Mouse (Mus musculus) spleen, postnatal 14 days (tissue): ENCODE data around the gene Lrrc47.

Experiments
- DNase-seq, 2 experiments: peaks; one replicate each; pipeline ENCODE4 v3.0.0; 2021 to 2022; ENCODE audit warnings: low spot score in 2 of 2

Gene Lrrc47

GRCm38 (mm10) chr4:154011646-154012089 is at the start of gene Lrrc47:
Lrrc47 (plus strand) TSS chr4:154011731.
- DNase-seq = peak; percentile 62 to 71

DNA sequence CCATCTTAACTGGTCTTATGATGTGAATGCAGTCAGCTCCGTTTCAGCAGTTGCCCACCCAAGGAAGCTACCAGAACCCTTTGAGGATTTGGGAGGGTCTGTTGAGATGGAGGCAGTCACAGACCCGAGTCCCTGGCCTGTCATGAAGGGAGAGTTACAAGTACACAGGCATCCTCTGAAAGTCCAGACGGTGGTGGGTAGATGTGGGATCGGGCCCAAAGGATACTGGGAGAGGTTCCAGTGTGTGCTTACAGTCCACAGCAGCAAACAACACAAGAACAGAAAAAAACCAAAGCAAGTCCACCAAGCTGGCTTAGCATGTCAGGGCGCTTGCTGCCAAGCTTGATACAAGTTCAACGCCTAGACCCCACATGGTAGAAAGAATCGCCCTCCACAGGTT is 48.9 kb upstream of the Lrrc47 start:
- DNase-seq = no peak

DNA sequence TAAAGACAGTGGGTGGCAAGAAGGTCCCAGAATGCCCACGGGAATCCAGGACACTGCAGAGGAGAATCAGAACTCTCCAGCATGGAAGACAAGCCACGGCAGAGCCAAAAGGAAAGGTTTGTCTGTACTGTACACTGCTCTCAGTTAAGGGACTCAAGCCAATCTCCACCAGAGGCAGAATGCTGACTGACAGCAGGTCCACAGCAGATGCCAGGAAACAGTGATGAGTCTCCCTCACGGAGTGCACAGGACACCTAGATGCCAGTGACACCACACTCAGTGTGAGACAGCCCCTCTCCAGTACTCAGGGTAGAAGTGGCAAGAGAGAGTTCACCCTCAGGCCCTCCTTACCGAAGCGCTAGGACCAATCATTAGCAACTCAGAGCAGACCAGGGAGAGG is 44.9 kb upstream of the Lrrc47 start:
- no peak for DNase-seq

- no peak for DNase-seq
Measured at GRCm38 (mm10) chr4:153967556-153967955, 44.0 kb upstream of the Lrrc47 start.

GRCm38 (mm10) chr4:153968063-153968462 is 43.5 kb upstream of the Lrrc47 start:
- DNase-seq = no peak

DNA sequence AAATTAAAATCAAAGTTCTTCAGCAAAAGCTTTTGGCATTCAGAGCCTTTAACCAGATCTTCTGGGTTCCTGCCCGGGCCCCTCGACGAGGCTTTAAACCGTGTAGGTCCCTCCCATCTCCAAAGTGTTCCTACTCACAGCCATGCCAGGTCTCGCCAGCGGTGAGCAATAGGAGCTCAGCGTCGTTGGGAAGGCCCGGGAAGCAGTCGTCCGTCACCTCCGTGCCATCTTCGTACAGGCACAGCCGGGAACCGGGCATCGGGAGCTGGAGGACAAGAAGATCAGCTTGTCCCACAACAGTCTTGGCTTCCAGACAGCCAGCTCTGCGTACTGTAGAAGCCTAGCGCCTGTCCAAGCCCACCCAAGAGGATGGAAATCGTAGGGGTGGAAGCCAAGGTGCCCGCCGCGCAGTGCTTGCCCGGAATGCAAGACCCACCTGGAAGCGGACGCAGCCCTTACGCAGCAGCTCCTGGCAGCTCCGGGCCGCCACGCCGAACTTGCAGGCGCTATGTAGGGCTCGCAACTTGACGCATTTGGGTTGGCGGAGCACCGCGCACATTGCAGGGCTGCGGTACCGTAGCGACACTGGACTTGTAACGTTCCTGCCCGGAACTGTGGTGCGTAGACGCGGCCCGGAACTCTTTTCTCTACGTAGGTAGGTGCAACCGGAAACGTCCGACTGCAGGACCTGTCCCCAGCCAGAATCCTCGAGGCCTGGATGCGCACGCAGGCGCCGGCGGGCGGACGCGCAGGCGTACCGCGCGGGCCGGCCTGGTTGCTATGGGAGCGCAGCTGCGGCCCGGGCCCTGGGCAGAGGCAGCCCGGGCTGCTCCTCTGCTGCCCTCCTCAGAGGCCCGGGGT is 36.9 kb upstream of the Lrrc47 start, which contains the start of the genes Dffb and Cep104:
TSS of gene Dffb (minus strand) at position 696 of the 861 bp plus-strand sequence.
TSS of gene Cep104 (plus strand) at position 764 of the 861 bp plus-strand sequence.
- DNase-seq = peak; percentile 86 to 92

DNA sequence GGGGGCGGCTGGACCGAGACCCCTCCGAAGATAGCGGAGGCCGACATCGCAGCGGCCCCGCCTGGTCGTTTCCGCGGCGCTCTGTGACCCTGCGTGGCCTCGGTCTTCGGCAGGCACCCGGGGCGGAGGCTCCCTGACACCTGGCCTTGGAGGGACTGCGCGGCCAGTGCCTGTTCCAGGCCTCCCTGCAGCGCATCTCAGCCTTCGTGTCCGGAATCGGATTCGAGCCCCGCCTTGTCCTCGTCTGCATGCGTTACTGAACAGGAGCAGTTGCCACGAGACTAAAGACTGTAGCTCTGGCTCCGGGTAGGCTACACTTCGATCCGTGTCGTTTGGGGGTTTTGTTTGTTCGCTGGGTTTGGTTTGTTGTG is 36.3 kb upstream of the Lrrc47 start:
- DNase-seq = no peak

GRCm38 (mm10) chr4:153975768-153976167 is 35.8 kb upstream of the Lrrc47 start:
- DNase-seq = no peak

- peak in 1 of 2 experiments; percentile 11 for DNase-seq
Measured at GRCm38 (mm10) chr4:153979243-153979642, 32.3 kb upstream of the Lrrc47 start.

GRCm38 (mm10) chr4:153980470-153980869 is 31.1 kb upstream of the Lrrc47 start:
- DNase-seq = no peak

- DNase-seq = no peak
Measured at GRCm38 (mm10) chr4:153992715-153993114, 18.8 kb upstream of the Lrrc47 start.

DNA sequence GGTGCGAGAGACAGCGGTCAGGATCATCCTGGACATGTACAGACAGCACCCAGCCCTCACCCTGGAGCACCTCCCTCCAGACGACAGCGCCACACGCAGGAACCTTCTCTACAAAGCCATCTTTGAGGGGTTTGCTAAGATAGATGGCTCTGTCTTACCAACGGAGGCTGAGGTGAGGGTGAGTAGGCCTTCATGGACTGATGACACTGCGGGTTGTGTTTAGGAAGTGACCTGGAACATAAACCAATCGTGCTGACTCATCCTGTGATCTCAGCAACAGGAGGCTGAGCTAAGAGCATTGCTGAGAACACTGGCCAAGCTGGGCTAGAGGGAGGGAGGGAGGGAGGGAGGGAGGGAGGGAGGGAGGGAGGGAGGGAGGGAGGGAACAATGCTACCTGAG is 18.0 kb upstream of the Lrrc47 start:
- DNase-seq = no peak

DNA sequence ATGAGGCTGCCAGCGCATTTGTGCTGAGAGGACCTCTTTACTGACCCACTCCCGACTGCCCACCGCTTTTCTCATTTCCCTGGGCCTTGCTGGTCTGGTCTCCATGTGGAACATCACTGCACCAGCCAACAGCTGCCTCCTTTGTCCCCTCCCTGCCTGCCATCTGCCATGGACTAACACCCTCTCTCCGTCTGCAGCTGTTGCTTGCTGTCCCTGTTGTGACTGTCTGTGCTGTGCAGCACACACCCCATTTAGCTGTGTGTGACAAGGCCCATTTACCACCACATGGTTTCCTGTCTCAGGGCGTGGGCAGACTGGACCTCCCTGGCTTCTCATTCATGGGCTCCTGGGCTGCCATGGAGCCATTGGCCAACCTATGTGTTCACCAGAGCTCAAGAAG is 6.0 kb upstream of the Lrrc47 start:
- no peak for DNase-seq

- no peak for DNase-seq
Measured at GRCm38 (mm10) chr4:154006264-154006663, 5.3 kb upstream of the Lrrc47 start.

GRCm38 (mm10) chr4:154007759-154008158 is 3.8 kb upstream of the Lrrc47 start:
- no peak for DNase-seq

GRCm38 (mm10) chr4:154010907-154011645 is 455 bp upstream of the Lrrc47 start:
- DNase-seq = no peak

GRCm38 (mm10) chr4:154012132-154012882 is 776 bp downstream of the Lrrc47 start:
- no peak for DNase-seq

DNA sequence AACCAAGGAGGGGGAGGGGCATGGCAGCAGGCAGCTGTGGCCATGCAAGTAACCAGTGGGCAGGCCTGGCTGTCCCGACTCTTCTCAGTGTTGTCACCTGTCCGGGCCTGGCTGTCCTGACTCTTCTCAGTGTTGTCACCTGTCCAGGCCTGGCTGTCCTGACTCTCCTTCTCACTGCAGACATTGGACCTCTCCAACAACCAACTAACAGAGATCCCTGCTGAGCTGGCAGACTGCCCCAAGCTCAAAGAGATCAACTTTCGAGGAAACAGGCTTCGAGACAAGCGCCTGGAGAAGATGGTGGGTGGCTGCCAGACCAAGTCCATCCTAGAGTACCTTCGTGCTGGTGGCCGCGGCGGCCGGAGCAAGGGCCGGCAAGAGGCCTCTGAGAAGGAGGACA is 3.9 kb downstream of the Lrrc47 start:
- DNase-seq = no peak

DNA sequence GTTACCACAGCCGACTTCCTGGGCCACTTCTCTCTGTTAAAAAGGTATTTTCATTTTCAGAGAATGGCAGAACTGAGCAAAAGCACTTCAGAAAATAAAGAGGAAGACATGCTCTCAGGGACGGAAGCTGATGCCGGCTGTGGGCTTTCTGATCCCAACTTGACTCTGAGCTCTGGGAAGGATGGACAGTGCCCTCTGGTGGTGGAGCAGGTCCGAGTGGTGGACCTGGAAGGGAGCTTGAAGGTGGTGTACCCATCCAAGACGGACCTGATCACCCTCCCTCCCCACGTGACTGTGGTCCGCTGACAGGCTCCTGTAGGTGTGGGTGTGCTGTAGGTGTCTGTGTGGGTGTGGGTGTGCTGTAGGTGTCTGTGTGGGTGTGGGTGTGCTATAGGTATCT is 8.0 kb downstream of the Lrrc47 start:
- peak in 1 of 2 experiments; percentile 38 for DNase-seq

GRCm38 (mm10) chr4:154021432-154021831 is 9.9 kb downstream of the Lrrc47 start:
- DNase-seq = no peak

- DNase-seq = no peak
Measured at GRCm38 (mm10) chr4:154022407-154022806, 10.9 kb downstream of the Lrrc47 start.

GRCm38 (mm10) chr4:154022844-154023243 is 11.3 kb downstream of the Lrrc47 start:
- DNase-seq = no peak
